Mouse (Mus musculus) cerebellum, postnatal 10 days (tissue): ENCODE data around the gene Klhl23.
"Not testable (repeated sequence)": the region's sequence is repeated elsewhere in the genome, so short reads cannot be mapped to it uniquely, and the experiment has no call there.

Experiments used
- DNase-seq, 2 experiments: peaks; one replicate each; pipeline ENCODE4 v3.0.0; 2021; ENCODE audit warnings: mixed read lengths in 2 of 2

Klhl23 gene

DNA sequence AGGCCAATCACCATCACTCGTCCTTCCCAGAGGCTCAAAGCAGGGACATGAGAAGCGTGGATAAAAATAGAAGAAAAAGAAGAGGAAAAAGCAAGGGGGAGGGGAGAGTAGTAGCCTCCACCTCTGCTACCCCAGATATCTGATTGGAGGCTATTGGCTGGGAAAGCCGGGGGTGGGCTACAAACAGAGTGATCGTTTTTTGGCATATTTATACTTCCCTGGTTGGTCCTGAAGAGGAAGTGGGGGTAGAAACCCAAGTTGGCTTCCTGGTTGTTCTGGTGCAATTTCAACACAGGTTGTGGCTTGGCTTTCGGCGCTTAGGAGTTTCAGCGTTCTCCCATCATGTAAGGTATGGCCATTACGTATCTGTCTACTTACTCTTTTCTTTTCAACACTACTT lies at the start of gene Klhl23:
Gene Klhl23, plus strand, starts transcription at position 234 of the 400 bp plus-strand sequence.
- peak; percentile 20 to 24 for DNase-seq

DNA sequence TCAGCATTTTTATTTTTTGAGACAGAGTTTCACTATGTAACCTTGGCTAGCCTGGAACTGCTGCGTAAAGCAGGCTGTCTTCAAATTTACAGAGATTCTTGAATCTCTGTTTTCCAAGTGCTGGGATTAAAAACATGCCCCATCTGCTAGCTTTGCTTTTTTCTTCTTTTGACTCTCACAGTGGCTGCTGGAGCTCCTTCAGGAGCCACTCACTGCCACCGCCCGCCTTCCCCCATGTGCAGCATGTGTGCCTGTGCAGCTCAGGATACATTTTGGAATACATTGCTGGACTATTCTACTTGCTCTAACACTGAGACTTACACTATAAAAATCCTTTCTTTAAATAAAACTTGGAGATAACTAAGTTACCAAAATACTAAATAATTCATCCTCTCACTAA lies 48.4 kb upstream of the Klhl23 start:
- DNase-seq = no peak

DNA sequence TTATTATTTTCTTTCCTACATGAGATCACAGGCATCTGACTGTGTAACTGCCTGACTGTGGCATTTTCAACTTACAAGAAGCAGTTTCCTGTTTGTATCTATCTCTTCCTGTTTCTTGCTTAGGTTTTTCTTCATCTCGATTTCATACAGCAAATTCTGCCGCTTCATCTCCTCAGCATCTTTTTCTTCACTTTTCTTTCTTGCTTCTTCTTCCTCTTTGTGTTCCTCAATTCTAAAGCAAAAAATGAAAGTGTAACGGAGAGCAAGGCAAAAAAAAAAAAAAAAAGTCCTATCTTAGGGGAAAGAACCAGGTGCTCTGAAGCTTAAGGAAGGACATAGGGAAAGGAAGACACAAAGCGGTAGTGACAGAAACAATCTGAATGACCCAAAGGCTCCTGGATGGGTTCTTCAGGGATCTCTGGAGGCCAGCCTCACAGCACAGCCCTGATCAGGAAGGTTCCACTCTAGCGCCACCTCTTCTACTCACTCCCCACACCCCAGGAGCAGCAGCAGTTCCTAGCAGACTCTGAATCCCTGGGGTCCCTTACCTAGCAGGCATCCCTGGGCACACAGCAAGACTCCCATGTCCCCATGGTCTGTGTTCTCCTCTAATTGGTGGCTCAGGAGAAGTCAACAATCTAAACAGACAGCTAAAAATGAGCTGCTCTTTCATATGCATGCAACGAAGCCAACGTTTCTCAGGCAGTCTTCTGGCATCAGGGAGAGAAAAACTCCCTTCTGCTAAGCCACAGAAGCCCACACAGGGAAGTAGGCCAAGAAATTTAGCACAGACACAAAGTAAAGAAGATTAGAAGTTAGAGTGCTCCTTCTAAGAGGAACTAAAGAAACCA lies 43.5 kb upstream of the Klhl23 start:
- no peak for DNase-seq

DNA sequence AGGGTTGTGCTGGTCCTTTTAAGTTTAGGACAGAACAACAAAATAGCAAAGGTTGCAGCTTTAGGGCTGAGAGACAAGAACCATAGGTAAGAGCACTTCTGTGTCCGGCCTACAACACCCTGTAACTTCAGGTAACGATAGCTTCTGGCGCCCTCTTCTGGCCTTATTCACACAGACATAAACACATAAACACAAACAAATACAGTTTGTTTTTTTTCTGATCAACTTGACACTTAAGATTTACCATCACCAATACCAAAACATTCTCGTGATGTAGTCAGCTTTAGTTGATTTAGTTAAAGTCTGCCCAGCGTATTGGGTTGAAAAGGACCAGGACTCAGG lies 42.9 kb upstream of the Klhl23 start:
- peak; percentile 39 to 52 for DNase-seq

DNA sequence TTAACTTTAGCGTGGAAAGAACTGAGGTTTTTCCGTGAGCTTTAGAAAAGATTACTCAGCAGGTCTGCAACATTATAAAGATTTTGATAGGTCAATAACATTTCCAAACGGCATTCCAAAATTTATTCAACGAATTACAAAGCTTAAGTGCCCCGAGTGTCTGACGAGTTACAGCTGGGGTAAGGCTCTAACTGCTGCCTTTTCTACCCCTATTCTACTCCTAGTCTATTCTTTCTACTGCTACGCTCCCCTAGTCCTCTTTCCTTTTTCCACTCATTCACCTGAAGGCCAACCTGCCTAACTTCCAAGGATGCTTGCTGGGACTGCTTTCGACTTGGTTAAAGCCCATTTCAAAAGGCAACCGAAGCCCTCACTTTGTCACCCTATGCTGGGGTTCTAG lies 32.8 kb upstream of the Klhl23 start:
- no peak for DNase-seq

DNA sequence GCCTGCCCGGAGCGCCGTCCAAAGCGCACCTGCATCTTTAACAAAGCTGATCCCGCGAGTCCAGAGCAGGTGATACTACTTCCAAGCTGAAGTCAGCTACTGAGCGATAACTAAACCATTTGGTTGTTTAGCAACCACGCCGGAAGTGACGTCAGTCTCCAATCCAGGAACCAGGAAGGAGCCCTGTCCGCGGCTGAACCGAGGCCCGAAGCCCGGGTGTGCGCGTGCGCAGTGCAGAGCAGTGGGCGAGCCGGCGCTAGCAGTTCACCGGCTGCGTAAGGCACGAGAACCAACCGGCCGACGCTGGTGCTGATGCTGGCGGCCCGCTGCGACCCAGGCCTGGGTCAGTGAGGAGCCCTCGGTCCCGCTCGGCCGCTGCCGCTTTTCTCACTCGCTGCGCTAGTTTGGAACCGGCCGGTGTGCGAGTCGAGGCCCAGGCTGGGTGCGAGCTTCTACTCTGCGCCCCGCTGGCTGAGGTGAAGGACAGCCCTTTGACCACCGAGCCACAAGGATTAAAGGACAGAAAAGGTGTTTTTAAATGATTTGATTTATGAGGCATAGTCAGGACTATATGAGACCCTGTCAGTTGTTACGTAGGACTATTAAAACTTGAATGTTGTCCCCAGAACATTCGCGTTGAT lies 32.2 kb upstream of the Klhl23 start, which contains the start of the genes Ccdc173 and Phospho2:
Gene Ccdc173, minus strand, starts transcription at position 147 of the 641 bp plus-strand sequence.
Gene Phospho2, plus strand, starts transcription at position 195 of the 641 bp plus-strand sequence.
- DNase-seq = peak; percentile 99

DNA sequence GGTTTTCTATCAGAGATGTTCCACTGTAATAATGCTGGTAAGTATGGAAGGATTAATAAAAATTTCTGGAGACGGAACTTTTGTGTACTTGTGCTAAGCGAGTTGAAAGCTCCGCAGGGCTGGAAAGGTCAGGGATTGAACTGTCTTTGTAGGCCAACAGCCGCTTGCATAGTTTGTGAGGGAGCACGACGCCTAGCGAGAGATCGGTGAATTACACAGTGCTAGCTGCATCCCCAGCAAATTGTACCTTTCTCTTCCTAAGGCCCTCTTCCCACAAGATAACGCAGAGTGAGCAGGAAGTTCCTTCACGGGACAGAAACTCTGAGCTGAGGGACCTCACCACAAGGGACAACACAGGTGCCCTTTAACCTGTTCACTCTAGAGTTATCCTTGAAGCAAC lies 31.5 kb upstream of the Klhl23 start:
- DNase-seq = peak; percentile 90 to 91

DNA sequence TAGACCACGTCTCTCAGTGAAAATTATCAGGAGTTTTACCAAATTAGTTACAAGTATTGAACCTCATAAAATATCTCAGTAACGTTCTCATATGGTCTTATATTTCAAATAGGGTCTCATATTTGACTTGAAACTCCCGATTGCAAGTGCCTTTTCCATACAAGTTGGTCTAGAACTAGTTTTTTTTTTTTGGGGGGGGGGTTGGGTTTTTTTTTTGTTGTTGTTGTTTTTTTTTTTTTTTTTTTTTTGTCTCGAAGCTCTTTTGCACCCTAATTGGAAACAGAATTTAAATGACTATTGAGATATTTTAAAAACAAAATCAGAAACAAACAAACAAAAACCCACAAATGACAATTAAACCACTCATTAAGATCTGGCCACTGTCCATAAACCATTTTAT lies 31.0 kb upstream of the Klhl23 start:
- no peak for DNase-seq

DNA sequence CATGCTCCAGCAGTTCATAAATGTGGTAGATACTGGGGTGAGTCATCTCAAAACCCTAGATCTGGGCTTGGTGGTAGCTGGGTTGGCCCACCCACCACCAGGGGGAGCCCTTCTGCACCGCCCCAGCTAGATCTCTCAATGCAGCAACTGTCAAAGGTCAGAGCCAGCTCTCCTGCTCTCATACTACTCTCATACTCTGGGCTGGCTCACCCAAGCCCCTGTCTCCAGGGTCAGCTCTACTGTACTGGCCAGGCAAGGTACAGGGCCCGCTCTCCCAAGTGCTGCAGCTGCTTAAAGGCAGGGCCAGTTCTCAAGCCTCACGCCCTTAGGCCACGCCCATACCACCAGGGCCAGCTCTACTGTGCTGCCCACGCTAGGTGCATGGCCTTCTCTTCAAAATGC lies 18.8 kb upstream of the Klhl23 start:
- DNase-seq = peak; percentile 73 to 74

DNA sequence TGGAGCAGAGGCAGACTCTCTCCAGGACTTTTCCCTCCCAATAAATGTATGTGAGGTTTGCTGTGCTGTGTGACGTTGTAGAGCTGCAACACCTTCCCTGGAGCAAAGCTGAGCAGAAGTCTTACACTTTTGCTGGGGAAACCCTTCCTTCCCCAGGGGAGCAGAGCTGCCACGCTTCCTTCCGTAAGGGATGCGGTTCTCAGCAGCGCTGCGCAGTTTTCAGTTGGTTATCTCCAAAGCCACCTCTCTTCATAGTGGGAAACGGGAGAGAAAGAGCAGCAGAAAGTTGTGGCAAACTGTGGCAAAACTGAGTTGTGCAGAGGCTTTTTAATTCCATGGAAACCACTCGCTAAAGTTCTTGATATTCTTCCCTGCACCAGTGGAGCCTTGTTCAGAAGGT lies 18.0 kb upstream of the Klhl23 start:
- DNase-seq = no peak

DNA sequence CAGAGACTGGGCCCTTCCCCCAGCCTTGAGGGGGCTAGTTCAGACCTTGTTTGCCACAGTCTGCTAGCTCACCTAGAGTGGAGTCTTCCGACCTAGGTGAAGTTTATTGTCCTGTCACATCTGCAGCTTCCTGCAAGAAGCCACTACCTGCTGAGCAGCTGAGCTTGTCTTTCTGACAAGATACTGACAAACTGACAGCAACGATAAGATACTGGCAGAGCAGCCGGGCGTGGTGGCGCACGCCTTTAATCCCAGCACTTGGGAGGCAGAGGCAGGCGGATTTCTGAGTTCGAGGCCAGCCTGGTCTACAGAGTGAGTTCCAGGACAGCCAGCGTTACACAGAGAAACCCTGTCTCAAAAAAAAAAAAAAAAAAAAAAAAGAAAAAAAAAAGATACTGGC lies 17.1 kb upstream of the Klhl23 start:
- DNase-seq = not testable (repeated sequence)

DNA sequence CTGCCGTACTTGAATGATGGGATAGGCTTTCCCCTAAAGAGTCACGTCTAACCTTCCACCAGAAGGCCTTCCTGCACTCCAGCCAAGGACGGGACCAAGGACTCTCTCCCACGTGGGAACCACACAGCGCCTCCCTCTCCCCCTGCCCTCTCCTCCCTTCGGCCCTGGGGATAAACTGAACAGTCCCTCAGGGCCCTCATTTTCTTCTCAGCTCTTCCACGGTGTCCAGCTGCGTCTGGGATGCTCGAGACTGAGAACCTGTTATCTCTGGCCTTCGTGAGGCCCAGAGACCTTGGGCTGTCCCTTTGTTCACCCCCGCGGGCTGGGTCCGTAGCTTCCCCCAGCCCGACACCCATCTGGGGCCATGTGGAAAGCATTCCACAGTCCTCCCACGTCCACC lies 11.6 kb upstream of the Klhl23 start:
- DNase-seq = no peak

DNA sequence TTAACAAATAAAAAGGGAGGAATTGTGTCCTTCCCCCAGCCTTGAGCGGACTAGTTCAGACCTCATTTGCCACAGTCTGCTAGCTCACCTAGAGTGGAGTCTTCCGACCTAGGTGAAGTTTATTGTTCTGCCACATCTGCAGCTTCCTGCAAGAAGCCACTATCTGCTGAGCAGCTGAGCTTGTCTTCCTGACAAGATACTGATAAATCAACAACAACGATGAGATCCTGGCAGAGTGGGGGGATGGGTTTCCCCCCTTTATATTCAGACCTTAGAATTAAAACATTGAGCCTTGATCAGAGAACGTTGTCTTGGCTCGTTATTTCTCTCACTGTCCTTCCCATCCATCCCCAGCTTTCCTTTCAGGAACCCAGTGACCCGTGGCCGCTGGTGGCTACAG lies 10.4 kb upstream of the Klhl23 start:
- not testable (repeated sequence) for DNase-seq

DNA sequence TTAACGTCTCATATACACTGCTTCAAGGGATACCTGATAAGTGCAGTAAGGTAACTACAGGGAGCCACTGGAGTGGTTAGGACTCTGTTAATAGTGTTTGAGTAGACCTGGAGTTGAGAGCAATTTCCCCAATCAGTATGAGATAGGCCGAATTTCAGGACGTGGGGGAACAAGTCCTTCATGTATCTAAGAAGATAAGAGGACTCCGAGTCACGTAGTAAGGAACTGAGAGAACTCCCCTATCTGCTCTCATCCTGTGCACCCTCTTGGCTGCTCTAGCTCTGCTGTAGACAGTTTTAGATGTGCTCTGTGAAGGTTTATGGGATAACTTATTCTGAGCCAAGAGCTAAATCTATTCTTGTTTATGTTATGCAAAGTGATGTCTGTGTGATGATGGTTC lies 5.2 kb upstream of the Klhl23 start:
- no peak for DNase-seq

DNA sequence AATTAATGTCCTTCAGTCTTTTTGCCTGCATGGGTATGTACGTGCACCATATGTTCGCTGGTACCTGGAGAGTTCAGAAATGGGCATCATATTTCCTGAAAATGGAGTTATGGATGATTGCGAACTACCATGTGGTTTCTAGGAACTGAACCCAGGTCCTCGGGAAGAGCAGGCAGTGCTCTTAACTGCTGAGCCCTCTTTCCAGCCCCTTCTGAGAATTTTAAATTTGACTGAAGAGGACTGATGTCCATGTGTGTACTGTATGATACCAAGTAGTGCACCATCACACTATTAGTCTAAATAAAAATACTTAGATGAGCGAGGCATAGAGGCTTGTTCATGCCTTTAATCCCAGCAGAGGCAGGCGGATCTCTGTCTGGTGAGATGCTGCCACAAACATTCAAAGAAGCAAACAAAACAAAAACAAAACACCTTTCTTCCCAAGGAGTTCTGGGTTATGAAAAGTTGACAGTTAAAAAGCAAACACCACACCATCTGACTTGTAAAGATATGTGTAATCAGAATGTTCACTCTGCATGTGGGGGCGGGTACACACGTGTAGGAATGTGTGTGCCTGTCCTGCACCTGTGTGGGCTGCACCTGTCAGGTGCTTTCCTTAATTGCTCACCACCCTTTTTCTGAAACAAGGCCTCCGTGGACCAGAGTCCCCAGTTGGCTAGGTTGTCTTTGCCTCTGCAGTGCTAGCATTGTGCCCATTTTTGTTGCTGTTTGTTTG lies 3.2 kb upstream of the Klhl23 start:
- no peak for DNase-seq

DNA sequence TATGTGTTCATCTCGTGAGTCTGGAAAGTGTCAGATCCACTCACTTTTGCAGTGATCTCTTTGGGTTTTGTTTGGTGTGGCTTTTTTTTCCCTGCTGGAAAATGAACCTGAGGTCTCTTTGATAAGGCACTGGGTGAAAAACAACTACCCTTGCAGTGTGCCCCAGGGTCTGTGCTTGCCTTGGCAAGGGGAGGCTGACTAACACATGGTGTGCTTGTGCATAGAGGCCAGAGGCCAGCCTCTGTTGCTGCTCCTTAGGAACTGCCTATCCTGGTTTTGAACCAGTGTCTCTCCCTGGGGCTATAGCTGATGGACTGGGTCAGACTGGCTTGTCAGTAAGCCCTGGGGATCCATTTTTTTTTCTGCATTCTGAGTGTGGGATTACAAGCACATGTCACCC lies 1.5 kb upstream of the Klhl23 start:
- DNase-seq = no peak

DNA sequence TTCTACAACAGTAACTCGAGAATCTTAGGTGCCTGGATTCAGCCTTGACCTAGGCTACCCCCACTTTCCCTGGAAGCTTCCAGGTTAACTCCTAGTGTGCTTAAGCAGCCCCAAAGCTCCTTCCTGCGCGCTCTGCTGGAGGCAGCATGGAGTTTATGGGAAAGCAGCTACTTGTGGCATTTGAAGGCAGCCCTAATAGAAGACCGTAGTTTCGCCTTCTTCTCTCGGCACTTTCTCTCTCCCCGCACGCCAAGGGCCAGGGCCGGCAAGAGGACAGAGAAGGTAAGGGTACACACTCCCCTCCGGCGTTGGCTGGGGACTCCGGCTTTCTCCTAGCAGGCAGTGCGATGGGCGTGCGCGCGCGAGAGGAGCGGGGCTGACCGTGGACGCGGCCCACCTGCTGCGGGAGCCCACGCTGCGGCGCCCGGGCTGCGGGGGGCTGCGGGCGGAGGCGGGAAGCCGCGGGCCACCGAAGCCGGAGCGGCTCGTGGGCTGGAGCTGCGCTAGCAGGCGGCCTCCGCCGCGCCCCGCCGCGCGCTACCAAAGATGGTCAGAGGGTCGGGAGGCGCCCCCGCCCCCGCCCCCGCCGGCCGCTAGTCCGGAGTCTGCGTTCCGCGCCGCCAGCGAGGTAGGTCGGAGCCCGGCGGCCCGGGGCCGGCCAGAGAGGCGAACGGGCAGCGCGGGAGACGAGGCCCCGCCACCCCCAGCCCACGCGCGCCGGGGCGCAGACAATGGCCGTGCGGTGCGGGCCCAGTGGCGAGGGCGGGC lies 801 bp downstream of the Klhl23 start:
- DNase-seq = peak; percentile 79 to 80

DNA sequence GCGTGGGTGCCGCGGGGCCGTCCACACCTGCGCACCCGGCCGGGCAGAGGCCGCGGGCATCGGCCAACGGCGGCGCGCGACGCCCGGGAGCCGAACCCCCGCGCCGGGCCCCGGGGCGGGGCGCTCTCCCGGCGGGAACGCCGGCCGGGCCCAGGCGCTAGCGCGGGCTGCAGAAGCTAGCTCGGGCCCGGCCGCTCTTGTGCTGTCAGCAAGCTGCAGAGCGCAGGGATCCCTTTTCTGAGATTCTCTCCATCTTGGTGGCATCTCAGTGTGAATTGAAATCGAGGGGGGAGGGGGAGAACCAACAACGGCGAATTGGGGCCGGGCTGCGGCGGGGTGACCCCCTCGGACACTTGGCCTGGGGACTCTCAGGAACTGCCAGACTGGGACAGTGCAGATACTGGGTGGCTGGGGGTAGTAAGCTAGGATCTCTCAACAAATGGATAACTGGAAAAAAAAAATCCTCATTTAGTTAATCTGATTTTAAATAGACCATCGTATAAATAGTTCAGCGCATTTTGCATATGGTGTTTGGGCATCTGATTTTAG lies 1.5 kb downstream of the Klhl23 start:
- peak; percentile 78 to 85 for DNase-seq

DNA sequence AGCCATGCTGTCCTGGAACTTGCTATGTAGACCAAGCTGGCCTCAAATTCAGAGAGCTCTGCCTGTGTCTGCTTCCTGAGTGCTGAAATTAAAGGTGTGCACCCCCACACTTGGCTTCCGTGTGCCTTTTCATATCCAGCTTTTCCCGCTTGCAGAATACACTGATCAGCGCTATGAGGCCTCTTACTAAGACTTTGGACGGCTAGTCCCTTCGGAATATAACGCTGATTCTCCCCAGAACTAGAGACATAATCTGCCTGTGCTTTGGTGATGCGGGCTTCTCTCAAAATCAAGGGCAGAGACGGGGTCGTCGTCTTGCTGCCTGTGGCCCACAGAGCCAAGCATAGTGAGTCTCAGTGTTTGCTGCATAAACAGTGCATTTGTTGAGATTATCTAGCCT lies 4.2 kb downstream of the Klhl23 start:
- peak; percentile 31 to 43 for DNase-seq

DNA sequence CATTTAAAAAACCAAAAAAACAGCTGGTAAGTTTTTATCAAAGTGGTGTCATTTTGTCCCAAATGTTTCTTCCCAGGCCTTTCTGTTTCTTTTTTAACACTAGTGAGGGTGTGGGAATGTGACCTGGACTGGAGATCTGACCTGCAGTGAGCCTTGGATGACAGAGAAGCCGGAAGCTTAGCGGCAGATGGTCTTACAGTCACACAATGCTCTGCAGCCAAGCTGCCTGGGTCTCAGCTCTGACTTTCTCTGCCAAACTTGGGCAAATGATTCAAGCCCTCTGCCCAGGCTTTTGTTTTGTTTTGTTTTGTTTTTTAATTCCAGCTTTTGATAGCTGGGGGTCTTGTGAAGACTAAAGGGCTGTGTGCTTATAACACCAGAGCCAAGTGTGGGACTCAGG lies 4.6 kb downstream of the Klhl23 start:
- peak; percentile 76 to 80 for DNase-seq

DNA sequence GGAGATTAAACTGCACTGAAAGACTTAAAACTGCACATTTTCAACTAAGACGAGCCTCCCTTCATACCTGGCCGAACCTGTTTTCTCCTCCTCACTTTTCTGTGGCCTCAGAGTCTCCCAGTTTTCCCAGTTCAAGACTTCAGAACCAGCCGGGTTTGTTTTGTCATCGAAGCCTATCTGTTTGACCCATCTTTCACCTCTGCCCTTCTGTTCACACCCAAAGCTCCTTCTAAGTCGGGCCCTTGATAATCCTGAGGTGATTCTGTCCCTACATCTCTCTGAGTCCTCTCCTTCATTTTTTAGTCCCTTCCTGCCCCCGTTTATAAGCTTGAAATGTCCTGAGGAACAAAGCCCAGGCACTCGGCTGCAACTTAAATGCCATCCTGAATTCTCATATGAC lies 6.3 kb downstream of the Klhl23 start:
- no peak for DNase-seq

DNA sequence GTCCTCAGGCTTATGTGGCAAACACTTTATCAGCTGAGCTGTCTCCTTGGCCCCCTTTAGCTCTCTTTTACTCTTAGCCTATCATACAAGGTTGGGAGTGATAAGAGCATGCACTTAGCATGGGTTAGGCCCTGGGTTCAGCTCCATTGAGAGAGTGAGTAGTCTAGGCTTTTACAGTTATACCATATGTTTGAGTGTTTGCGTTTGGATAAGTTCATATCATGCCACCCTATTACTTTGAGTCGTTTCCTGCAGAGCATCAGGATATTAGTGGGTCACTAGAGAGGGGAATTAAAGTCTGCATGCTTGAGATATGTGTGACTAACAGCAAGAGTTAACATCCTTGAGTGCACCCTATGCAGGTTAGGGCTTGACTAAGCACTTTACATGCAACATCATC lies 7.9 kb downstream of the Klhl23 start:
- no peak for DNase-seq

DNA sequence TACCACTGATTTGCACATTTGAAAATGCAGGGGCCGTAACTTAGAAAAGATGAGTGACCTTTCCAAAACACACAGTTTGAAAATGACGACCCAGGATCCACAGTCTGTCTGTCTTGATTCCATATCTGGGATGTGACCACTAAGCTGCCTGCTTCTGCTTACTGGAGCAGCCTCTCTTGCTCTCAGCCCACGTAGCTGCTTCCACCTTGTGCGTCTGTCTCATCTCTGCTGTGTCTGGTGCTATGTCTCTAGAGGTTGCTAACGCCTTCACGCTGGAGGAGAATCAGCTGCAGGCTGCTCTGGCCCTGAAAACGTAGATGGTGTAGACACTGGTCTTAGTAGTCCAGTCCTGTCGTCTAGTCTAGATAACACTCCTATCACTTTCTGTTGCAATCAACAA lies 8.4 kb downstream of the Klhl23 start:
- DNase-seq = no peak
